Comparison of ENCODE assay signal across 17 mouse cellular contexts in genomic region chr5:37992346-37992745, GRCm38 (mm10).
"Had no signal": no experiment of that assay in that cellular context is flagged by ENCODE, and none has a peak within 500 bp of the region (broad histone marks: within the 10 kb centered on the region; RNA-seq: fewer than 3 reads in every experiment).

No protein-coding gene starts in this region.

- H3K4me1 ChIP-seq: lung, embryonic 15.5 days; megakaryocyte, embryonic 14.5 days; midbrain, embryonic 12.5 days; midbrain, embryonic 15.5 days; neural tube, embryonic 12.5 days had no signal

- H3K9ac ChIP-seq: liver, embryonic 14.5 days; lung, embryonic 15.5 days; midbrain, embryonic 12.5 days; midbrain, embryonic 15.5 days; neural tube, embryonic 12.5 days had no signal

- DNase-seq: lung, adult 2 months; lung, postnatal 14 days; lung, postnatal 36 days; right cerebral cortex, postnatal 25 days; right cerebral cortex, postnatal 4 days; spleen, adult 18-20 months; thymus, adult 18-20 months; thymus, postnatal 14 days; thymus, postnatal 36 days had no signal

- H3K9me3 ChIP-seq: lung, embryonic 15.5 days; megakaryocyte, embryonic 14.5 days; midbrain, embryonic 12.5 days; midbrain, embryonic 15.5 days; neural tube, embryonic 12.5 days had no signal

- H3K4me2 ChIP-seq: lung, embryonic 15.5 days; midbrain, embryonic 12.5 days; midbrain, embryonic 15.5 days; neural tube, embryonic 12.5 days had no signal

- ATAC-seq: lung, postnatal 0 days; midbrain, embryonic 15.5 days had no signal

- H3K36me3 ChIP-seq: lung, embryonic 15.5 days; midbrain, embryonic 12.5 days; midbrain, embryonic 15.5 days; neural tube, embryonic 12.5 days had no signal

- H3K4me3 ChIP-seq: lung, embryonic 15.5 days; megakaryocyte, embryonic 14.5 days; midbrain, embryonic 12.5 days; midbrain, embryonic 15.5 days; neural tube, embryonic 12.5 days had no signal

- H3K27me3 ChIP-seq: lung, embryonic 15.5 days; midbrain, embryonic 12.5 days; midbrain, embryonic 15.5 days; neural tube, embryonic 12.5 days had no signal

- H3K27ac ChIP-seq: liver, embryonic 14.5 days; lung, embryonic 15.5 days; macrophage; midbrain, embryonic 12.5 days; midbrain, embryonic 15.5 days; neural tube, embryonic 12.5 days had no signal
